Mouse (Mus musculus) natural killer cell, adult 2 months (primary cell): ENCODE data around the gene Gm11437.
A peak's percentile ranks its signal among the peaks of the same experiment; 100 is the strongest.

Source experiments
- DNase-seq, 2 experiments: peaks; one replicate each; pipeline ENCODE4 v3.0.0; 2022; ENCODE audit warnings: low spot score in 2 of 2

Gm11437 gene

DNA sequence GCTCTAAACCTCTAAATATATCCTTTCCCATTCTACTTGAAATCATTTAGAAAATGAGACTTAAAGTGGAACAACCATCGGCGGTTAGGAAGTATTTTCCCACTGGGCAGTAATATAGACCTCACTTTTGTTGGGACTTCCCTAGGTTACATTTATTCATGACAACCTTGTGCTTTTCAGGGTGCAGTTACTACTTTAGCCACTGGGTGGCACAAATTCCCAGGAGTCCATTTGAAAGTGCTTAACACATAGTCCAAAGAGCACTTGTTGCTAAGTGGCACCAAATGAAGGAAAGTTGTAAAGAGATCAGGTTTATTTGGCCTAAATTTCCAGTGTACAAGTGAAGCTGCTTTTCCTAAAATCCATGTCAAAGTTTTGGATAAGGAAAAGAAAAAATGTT, 25.5 kb downstream of the Gm11437 start:
- peak; percentile 12 to 26 for DNase-seq

DNA sequence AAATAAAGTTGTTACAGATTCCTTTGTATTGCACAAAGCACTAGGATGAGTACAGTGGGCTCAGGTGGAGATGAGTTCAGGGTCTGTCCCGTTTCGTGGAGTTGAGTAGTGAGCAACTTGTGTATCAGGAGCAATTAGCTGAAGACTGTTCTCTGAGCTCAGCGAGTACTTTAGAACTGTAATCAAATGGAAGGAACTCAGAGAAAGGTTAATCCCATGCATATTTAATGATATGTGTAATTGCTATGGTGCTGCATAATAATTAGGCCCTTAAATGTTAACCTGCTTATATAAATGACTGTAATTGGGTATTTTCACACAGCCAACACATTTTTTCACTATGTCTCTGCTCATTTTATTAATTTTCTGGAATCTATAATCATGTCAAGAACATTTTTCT, 30.8 kb downstream of the Gm11437 start:
- DNase-seq, result no peak

DNA sequence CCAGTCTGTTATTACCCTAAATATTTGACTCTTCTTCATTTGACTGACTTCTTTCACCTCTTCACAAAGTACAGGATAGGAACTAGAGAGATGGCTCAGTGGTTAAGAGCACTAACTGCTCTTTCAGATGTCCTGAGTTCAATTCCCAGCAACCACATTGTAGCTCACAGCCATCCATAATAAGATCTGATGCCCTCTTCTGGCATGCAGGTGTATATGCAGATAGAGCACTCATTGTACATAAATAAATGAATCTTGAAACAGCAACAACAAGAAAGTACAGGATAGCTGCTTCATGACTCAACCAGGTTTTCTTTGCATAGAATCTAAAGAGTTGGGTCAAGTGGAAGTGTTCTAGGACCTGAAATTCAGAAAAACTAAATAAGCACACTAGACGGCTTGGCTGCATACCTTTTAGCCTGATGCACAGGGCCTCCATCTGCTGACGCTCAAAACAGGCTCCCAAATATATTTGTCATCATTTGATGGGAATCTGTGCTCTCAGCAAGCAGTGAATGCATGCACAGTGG, 32.9 kb downstream of the Gm11437 start:
- DNase-seq, result no peak

DNA sequence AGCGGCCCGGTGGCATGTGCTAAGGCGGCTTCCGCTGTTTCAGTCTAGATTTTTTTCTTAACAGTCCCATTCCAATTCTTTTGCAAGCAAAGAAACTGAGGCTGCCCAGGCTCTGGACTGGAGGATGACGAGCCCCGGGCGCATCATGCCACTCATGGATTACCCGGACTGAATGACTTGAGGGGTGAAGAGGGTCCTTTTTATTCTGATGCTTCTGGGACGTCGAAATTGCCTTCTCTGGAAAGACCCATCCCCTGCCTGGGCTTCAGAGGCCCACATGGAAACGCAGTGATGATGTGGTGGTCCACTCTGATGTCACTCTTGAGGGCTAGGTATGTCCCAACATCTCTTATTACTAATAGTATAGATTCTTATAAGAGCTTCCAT, 37.5 kb downstream of the Gm11437 start:
- DNase-seq, result no peak

DNA sequence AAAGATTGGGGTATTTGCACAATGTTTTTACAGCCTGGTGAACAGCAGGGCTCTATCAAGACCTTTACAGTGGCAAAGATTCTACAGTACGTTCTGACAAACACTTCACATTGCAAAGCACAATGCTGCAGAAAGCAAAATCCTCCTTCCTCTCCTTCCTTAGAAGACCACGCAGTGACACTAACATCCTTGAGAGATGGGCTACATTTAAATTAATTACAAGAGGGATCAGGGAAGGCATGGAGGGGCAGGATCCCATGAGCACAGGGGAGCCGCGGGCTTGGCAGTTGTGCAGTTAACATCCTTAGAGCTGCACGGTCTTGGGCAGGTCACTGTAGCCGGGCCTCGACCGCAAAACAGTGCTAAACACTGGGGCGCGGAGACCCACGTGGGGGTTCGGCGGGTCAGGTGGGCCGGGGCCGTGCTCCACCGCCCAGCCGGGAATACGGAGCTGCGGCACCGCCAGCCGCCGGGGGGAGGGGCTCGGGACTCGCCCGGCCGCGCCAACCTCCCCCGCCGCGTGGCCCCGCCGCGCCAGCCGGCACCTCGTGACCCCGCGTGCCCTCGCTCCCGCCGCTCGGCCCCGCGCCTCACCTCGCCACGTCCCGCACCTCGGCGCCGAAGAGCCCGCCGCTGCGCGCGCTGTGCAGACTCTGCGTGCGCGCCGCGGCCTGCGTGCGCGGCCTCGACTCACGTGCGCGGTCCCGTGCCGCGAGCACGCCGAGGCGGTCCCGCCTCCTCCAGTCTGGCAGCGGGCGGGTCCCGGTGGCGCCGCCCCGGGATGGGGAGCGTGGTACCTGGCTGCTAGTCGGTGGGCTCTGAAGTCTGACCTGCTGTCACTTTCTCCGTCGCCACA, 38.1 kb downstream of the Gm11437 start, which contains the start of the genes Tada2a and Acaca:
Tada2a (minus strand) TSS at position 658 of the 856 bp plus-strand sequence.
Acaca (plus strand) TSS at position 730 of the 856 bp plus-strand sequence.
- peak; percentile 34 to 70 for DNase-seq

GRCm38 (mm10) chr11:84127977-84128376, 39.3 kb downstream of the Gm11437 start:
- DNase-seq, result no peak

DNA sequence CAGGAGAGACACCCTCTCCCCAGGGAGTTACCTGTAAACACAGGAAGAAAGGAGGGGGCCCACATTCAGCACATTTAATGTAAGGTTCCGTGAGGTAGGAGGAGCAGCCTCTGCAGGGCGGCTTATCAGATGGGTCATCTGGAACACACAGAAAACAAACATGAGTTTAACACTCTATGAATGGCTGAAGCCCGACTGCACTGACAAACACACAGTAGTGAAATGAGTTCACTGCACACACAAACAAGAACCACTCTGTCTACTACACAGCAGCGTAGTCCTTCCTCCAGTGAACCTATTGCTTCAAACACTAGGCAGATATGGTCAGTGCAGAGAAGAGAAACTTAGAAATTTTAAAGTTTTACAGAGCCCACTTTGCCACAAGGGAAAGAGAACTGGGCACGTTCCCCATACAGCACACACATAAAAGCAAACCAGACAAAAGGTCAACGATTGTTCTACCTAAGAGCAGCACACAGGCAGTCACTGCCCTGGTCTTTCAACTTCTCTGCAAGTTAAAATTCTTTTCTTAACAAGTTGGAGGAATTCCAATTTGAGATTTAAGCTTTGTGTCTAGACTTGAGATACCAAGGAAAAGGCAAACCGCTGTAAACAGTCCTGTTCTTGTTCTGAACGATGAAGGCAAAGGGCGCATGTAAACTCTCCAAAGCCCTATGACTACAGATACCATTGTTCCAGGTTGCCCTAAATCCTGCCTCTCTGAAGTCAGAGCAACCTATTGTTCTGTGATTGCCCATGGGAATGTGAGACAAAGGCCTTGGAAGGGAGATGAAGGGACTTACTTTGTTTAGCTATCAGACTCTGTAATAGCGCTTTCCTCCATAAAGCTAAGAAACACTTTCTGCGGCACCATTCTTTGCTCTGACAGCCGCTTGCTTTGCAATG, 46.0 kb downstream of the Gm11437 start:
- no peak for DNase-seq

- no peak for DNase-seq
Measured at GRCm38 (mm10) chr11:84117431-84117830, 49.8 kb downstream of the Gm11437 start.

DNA sequence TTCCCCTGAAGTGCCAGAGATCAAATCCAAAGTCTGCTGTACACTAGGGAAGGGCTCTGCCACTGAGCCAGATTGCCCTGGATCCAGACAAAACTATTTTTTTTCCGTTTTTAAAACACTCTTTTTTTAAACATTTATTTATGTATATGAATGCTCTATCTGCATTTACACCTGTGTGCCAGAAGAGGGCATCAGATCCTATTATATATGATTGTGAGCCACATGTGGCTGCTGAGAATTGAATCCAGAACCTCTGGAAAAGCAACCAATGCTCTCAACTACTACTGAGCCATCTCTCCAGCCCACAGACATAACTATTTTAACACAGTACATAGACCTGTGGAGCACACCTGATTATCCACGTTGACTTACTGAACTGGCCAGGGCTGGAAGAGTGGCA, 51.1 kb downstream of the Gm11437 start:
- no peak for DNase-seq

GRCm38 (mm10) chr11:84115646-84116045, 51.6 kb downstream of the Gm11437 start:
- DNase-seq, result no peak

GRCm38 (mm10) chr11:84113623-84114022, 53.7 kb downstream of the Gm11437 start:
- DNase-seq, result no peak

DNA sequence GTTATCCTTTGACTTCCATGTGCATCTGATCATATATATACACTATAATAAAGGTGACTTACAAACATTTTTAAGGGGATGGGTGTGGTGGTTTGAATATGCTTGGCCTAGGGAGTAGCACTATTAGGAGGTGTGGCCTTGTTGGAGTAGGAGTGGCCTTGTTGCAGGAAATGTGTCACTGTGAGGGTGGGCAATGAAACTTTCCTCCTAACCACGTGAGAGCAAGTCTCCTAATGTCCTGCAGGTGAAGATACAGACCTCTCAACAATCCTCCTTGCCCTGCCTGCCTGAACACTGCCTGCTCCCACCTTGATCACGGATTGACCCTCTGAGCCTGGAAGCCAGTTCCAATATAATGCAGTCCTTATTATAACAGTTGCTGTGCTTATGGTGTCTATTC, 60.1 kb downstream of the Gm11437 start:
- no peak for DNase-seq

GRCm38 (mm10) chr11:84104036-84104435, 63.2 kb downstream of the Gm11437 start:
- DNase-seq, result no peak

GRCm38 (mm10) chr11:84101182-84101581, 66.1 kb downstream of the Gm11437 start:
- no peak for DNase-seq
